Mouse (Mus musculus) ES-CJ7 (cell line): ENCODE data around the gene Retsat.
A peak's percentile ranks its signal among the peaks of the same experiment; 100 is the strongest.

Experiments
- DNase-seq: peaks from one replicate; pipeline ENCODE4 v3.0.0; 2011; ENCODE audit warnings: low read depth, low spot score

The Retsat gene

DNA sequence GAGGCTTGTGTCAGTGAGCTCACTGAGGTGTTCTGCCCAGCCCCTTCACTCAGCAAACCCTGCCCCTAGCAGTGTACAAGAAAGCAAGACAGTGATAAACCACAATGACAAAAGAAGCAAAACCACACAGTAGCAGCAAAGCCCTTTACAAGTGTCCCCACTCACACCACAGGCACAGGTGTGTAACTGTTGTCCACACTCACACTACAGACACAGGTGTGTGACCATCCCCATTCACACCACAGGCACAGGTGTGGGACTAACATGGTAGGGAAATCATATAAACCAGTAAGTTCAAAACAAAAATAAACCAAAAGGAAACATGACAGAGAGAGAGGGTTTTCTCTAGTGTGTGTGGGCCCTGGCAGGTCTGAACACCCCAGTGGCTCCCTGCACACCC, 10.0 kb upstream of the Retsat start:
- no peak for DNase-seq

GRCm38 (mm10) chr6:72590111-72590510, 8.2 kb upstream of the Retsat start:
- DNase-seq, result no peak

- no peak for DNase-seq
Measured at GRCm38 (mm10) chr6:72593011-72593803, 5.1 kb upstream of the Retsat start.

GRCm38 (mm10) chr6:72593914-72594313, 4.4 kb upstream of the Retsat start:
- no peak for DNase-seq

GRCm38 (mm10) chr6:72597083-72597874, 996 bp upstream of the Retsat start:
- DNase-seq, result no peak

GRCm38 (mm10) chr6:72598791-72599557, 699 bp downstream of the Retsat start:
- DNase-seq, result no peak

- DNase-seq, result no peak
Measured at GRCm38 (mm10) chr6:72600216-72600615, 1.9 kb downstream of the Retsat start.

GRCm38 (mm10) chr6:72600771-72601170, 2.5 kb downstream of the Retsat start:
- no peak for DNase-seq

DNA sequence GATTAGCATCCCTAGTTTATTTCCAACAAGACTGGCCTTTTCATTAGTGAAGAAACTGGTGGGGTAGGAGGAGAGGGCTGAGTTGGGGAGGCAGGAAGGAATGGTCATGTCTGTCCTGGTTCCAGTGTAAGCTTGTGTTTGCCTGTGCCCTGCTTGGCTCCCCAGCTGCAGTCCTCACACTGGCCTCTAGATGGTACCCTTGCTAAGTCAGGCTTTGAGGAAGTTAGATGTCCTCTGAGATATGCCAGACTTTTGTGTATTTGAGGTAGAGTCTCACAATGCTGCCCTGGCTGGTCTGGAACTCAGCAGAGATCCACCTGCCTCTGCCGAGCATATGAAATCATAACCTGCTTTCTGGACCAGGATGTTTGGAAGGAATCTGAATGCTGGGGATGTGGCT, 3.5 kb downstream of the Retsat start:
- peak; percentile 83 for DNase-seq

- DNase-seq, result no peak
Measured at GRCm38 (mm10) chr6:72604066-72604465, 5.8 kb downstream of the Retsat start.

- DNase-seq, result no peak
Measured at GRCm38 (mm10) chr6:72607060-72607459, 8.8 kb downstream of the Retsat start.

- no peak for DNase-seq
Measured at GRCm38 (mm10) chr6:72607676-72608075, 9.4 kb downstream of the Retsat start.

DNA sequence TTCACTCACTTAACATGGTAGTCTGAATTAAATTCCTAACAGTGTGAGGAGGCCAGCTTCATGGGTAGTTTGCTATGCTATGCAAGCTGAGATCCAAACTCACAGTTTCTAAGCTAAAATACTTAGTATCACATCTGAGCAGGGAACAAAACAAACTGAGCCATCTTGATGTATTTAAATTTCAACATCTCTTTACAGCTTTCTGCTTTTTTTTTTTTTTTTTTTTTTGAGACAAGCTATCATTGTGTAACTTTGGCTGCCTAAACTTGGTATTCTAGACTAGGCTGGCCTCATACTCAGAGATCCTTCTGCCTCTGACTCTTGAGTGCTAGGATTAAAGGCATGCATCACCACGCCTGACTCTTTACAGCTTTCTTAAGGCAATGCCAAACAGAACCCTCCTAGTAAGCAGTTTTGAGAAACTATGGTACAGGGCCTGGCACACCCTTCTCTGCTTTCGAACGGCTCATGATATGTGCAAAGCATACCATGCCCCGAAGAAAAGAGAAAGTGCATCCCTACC, 10.4 kb downstream of the Retsat start:
- DNase-seq, result no peak

GRCm38 (mm10) chr6:72610261-72610660, 12.0 kb downstream of the Retsat start:
- DNase-seq, result no peak

DNA sequence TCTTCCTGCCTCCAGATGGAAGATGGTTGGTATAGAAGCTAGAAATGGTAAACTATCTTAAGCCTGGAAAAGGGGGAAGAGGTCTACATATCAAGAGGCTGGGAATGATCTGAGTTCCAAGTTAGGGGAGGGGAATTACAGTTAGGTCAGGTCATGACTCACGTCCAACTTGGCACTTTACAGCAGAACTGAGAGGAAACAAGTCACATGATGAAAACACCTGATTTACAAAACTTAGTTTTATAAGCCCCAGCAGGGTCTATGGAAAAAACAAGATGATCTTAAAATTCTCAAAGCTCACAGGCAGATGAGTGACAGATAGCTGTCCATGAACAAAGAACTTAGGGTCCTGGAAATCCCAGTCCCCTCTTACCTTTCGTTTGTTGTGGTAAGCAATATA, 16.9 kb downstream of the Retsat start:
- no peak for DNase-seq

DNA sequence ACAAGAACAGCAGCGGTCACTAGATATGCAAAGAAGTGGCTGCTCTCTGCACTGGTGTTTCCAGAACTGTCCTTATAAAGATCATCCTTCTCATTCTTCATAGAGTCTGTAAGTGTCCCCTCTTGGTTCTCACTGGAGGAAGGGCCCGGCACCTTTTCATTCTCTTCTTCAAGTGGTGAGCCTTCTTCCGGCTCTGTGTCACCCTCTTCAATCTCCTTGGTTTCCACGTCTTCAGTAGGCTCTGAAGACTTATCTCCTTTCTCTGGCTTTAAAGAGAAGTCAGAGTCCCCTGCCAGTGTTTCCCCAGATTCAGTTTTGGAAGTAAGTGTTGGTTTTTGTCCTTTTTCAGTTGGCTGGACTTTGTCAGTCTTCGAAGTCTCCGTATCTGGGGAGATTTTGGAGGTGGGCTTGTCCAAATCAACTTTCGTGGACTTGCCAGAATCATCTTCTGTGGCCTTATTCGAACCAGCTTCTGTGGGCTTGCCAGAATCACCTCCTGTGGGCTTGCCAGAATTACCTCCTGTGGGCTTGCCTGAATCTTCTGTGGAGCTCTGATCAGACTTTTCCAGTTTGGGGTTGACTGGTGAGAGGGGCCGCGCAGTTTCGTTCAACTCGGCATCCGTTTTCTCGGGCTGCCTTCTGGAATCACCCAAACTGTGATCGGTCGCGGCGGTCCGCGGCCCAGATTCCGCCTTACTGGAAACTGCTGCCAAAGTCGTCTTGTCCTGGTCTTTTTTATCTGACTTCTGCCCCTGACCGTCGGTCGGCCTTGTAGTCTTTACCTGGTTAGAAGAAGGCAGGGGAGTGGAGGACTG, 17.5 kb downstream of the Retsat start:
- DNase-seq, result no peak

DNA sequence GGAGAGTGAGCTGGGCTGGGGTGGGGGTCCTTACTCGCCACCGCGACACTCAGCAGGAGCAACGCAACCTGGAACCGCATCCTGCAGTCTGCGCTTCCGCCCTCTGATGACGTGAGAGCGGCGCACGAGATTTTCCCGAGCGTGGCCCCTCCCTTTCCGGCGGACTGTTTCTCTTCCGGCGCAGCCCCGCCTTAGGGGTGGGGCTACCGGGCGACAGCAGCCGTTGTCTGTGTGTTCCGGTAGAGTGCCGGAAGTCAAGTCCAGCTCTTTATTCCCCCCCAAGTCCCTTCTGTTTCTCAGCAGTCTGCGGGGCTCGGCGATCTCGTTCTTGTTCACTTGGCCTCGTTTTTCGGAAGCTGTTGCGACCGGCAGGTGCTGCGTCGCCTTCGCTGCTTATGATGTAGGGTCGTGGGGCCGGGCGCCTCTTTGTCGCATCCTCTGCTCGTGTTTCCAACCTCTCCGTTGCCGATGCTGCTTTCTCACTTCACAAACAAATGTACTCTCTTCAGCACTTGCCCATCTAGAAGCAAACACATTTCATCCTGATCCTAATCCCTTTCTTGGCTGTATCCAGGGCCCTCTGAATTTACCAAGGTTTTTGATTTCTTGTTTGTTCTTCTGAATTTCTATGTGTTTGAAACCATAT, 18.5 kb downstream of the Retsat start, which contains the start of gene Tgoln1:
Gene Tgoln1 (minus strand): TSS at position 358 of the 646 bp plus-strand sequence.
- DNase-seq, result peak; percentile 95

GRCm38 (mm10) chr6:72619734-72620532, 21.7 kb downstream of the Retsat start:
- no peak for DNase-seq

DNA sequence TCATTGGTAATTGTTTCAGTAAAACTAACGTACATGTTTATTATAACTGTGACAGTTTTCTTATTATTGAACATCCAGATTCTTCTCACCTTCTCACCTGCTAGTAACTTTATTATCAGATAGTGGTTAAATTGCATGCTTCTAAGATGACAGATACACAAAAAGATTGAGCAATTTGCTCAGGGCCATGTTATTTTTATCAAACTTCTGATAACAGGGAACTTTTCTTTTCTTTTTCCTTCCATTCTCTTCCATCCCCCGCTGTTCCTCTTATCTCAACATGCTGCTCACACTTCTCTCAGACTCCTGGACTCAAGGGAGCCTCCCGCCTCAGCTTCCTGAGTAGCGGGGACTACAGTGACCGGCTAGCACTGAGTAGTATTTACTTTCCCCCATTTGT, 22.6 kb downstream of the Retsat start:
- no peak for DNase-seq

DNA sequence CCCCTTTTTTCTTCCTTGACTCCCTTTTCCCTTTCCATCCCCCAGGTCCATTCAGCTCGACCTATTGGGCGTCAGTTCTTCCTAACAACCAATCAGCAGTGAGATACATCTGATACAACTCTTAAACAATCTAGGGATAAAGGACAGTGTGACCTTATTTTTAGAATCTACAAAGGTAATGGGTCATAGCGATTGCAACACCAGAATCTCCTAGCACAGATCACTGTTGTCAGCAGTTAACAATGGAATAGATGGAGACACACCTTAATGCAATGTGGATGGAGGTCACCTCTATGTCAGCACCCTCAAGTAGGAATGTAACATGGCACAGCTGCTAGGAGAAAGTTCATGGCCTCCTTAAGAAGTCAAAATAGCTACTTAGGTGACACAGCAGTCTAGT, 24.6 kb downstream of the Retsat start:
- DNase-seq, result peak; percentile 74
